Mouse (Mus musculus): ENCODE measurements around the gene Ppp1cc. TPM values are rescaled to one million over a fixed set of nuclear protein-coding genes. Genes with fewer than 3 reads are reported as not detected.
"Not testable (repeated sequence)": the region's sequence is repeated elsewhere in the genome, so short reads cannot be mapped to it uniquely, and the experiment has no call there.

The Ppp1cc gene
- total and polyA plus RNA-seq, 3 experiments, result 148 to 293 (median 269) TPM

DNA sequence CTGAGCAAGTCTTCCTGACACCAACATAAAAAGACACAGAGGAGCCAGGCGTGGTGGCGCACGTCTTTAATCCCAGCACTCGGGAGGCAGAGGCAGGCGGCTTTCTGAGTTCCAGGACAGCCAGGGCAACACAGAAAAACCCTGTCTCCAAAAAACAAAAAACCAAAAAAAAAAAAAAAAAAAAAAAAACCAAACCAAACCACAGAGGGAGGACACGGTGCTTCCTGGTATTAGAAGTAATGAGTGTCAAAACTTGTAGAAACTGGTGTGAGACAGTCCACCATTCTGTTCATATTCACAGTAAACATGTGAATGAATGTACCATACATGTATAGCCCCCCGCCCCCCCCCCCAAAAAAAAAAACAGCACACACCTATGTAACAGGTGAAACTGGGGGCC is 17.9 kb downstream of the Ppp1cc start:
- peaks cover 57% of the 10 kb centered on the region for H3K36me3 ChIP-seq (replicated peaks)
- DNase-seq (ENCODE audit: low spot score) (no peak), ATAC-seq (ENCODE audit: extremely low read depth, insufficient number of reproducible peaks, low FRiP score, poor library complexity, severe bottlenecking) (no peak)
- H3K4me1 ChIP-seq (ENCODE audit: insufficient read depth, low read depth, low read length), result peaks cover 16% of the 10 kb centered on the region
- H3K27me3 ChIP-seq (ENCODE audit: insufficient read depth, low read length), result no peaks in the 10 kb centered on the region
- TF ChIP-seq CTCF (IDR thresholded peaks at IDR 0.05; ENCODE audit: low read depth, low read length) (no peak), POLR2AphosphoS5 (IDR thresholded peaks at IDR 0.05; ENCODE audit: insufficient replicate concordance, low read depth, low read length) (no peak), GATA1 (IDR thresholded peaks at IDR 0.05; ENCODE audit: borderline replicate concordance, low read length) (no peak), TAL1 (conservative IDR thresholded peaks at IDR 0.05; ENCODE audit: low read depth, low read length) (no peak), GATA2 (IDR thresholded peaks at IDR 0.05; ENCODE audit: borderline replicate concordance, low read depth, low read length) (no peak)
- H3K4me3 ChIP-seq (ENCODE audit: low read depth, low read length), result no peak overlapping the region
- no peaks in the 10 kb centered on the region for H3K9me3 ChIP-seq (replicated peaks)

DNA sequence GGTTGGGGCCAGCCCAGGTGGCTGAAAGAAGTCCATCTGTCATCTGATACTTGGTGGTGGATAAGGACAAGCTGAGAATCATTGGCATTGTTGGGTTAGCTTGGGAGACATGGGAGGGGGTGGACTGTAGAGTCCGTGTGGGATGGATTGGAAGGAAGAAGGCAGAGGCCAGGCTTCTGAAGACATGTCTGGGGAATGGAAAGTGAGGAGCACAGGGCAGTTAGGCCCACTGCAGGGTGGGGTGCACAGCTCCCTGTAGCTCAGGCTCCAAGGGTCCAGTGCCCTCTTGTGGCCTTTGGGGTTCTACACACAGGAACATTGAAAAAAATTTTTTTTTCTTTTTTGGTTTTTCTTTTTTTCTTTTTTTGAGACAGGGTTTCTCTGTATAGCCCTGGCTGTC is 18.3 kb downstream of the Ppp1cc start:
- Histone ChIP-seq H3K27me3 (ENCODE audit: insufficient read depth, low read length) (no peaks in the 10 kb centered on the region), H3K36me3 (replicated peaks) (peaks cover 53% of the 10 kb centered on the region), H3K9me3 (replicated peaks) (no peaks in the 10 kb centered on the region), H3K4me1 (ENCODE audit: insufficient read depth, low read depth, low read length) (peaks cover 16% of the 10 kb centered on the region), H3K4me3 (ENCODE audit: low read depth, low read length) (no peak overlapping the region)
- peak; percentile 28; the same call in 1 of the 2 replicates for ATAC-seq (ENCODE audit: extremely low read depth, insufficient number of reproducible peaks, low FRiP score, poor library complexity, severe bottlenecking)
- peak; percentile 64 for DNase-seq (ENCODE audit: low spot score)
- TF ChIP-seq CTCF (IDR thresholded peaks at IDR 0.05; ENCODE audit: low read depth, low read length) (peak; percentile 35; the same call in 1 of the 2 replicates), GATA2 (IDR thresholded peaks at IDR 0.05; ENCODE audit: borderline replicate concordance, low read depth, low read length) (no peak)

DNA sequence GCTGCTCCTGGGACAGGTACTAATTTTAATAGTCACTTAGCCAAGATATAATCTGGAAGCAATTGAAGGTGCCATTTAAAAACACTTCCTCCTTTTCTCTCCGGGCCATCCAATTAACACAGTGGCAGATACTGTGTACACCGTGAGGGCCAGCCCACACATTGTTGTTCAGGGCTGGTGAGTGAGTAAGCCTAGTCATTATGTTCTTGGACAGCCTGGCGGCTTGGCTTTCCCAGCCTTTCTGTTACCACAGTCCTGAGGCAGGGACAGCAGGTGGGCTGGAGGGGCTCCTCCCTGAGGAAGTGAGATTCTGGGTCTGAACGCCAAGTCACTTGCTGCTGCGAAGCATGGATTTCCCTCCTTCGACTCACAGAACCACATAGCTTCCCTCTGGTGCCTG is 21.6 kb downstream of the Ppp1cc start:
- H3K36me3 ChIP-seq (replicated peaks), result peaks cover 27% of the 10 kb centered on the region
- no peak overlapping the region for H3K4me3 ChIP-seq (ENCODE audit: low read depth, low read length)
- H3K4me1 ChIP-seq (ENCODE audit: insufficient read depth, low read depth, low read length), result peaks cover 16% of the 10 kb centered on the region
- DNase-seq (ENCODE audit: low spot score) (no peak), ATAC-seq (ENCODE audit: extremely low read depth, insufficient number of reproducible peaks, low FRiP score, poor library complexity, severe bottlenecking) (no peak)
- TF ChIP-seq CTCF (IDR thresholded peaks at IDR 0.05; ENCODE audit: low read depth, low read length) (no peak), GATA2 (IDR thresholded peaks at IDR 0.05; ENCODE audit: borderline replicate concordance, low read depth, low read length) (no peak), GATA1 (IDR thresholded peaks at IDR 0.05; ENCODE audit: borderline replicate concordance, low read length) (no peak), POLR2AphosphoS5 (IDR thresholded peaks at IDR 0.05; ENCODE audit: insufficient replicate concordance, low read depth, low read length) (no peak)
- peaks cover 6% of the 10 kb centered on the region; the same call in 1 of the 2 replicates for H3K27me3 ChIP-seq (ENCODE audit: insufficient read depth, low read length)
- peaks cover 4% of the 10 kb centered on the region for H3K9me3 ChIP-seq (replicated peaks)

DNA sequence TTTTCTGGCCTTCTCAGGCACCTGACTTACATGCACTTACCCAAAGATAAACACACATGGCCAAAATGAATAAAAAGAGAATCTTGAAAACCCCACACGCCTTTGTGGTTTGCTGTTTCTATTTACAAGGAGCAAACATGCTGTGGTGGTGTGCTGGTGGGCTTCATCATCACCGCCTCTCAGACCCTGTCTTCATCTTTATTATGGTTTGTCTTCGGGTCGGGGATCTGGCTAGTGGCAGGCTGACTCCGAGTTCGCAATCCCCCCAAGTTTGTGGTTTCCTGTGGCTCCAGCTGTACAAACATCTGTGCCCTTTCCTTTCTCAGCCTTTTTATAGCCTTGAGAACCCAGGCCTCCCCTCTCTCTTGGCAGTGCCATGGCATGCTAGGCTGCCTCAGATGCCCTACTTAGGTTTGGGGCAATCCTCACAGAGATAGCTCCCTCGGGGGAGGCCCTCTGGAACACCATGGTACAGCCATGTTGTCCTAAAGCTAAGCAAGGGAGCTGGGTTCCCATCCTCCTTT is 26.3 kb downstream of the Ppp1cc start:
- H3K27me3 ChIP-seq (ENCODE audit: insufficient read depth, low read length), result peaks cover 25% of the 10 kb centered on the region
- H3K4me1 ChIP-seq (ENCODE audit: insufficient read depth, low read depth, low read length), result peaks cover 7% of the 10 kb centered on the region
- DNase-seq (ENCODE audit: low spot score) (no peak), ATAC-seq (ENCODE audit: extremely low read depth, insufficient number of reproducible peaks, low FRiP score, poor library complexity, severe bottlenecking) (no peak)
- no peak for TF ChIP-seq CTCF (IDR thresholded peaks at IDR 0.05; ENCODE audit: low read depth, low read length)
- no peak for TF ChIP-seq POLR2AphosphoS5 (IDR thresholded peaks at IDR 0.05; ENCODE audit: insufficient replicate concordance, low read depth, low read length)
- TF ChIP-seq GATA2 (IDR thresholded peaks at IDR 0.05; ENCODE audit: borderline replicate concordance, low read depth, low read length), result no peak
- no peak for TF ChIP-seq TAL1 (conservative IDR thresholded peaks at IDR 0.05; ENCODE audit: low read depth, low read length)
- no peak for TF ChIP-seq GATA1 (IDR thresholded peaks at IDR 0.05; ENCODE audit: borderline replicate concordance, low read length)
- H3K4me3 ChIP-seq (ENCODE audit: low read depth, low read length), result no peak overlapping the region
- H3K9me3 ChIP-seq (replicated peaks), result peaks cover 7% of the 10 kb centered on the region
- H3K36me3 ChIP-seq (replicated peaks), result no peaks in the 10 kb centered on the region

DNA sequence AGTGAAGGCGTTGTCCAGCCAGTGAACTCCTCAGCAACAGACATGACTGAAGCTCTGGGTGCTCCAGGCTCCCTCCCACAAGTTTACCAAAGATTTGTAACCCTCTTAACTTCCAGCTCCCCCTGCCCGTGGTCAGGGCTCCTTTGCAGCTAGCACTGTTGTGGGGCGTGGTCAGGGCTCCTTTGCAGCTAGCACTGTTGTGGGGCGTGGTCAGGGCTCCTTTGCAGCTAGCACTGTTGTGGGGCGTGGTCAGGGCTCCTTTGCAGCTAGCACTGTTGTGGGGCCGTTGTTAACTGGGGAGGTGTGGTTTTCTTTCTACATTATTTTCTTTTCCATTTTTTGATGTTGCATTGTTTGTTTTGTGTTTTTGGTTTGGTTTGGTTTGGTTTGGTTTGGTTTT is 26.8 kb downstream of the Ppp1cc start:
- H3K4me3 ChIP-seq (ENCODE audit: low read depth, low read length); H3K4me1 ChIP-seq (ENCODE audit: insufficient read depth, low read depth, low read length); ATAC-seq (ENCODE audit: extremely low read depth, insufficient number of reproducible peaks, low FRiP score, poor library complexity, severe bottlenecking); DNase-seq (ENCODE audit: low spot score); H3K36me3 ChIP-seq (replicated peaks); H3K9me3 ChIP-seq (replicated peaks): not testable (repeated sequence)
- peaks cover 26% of the 10 kb centered on the region for H3K27me3 ChIP-seq (ENCODE audit: insufficient read depth, low read length)

- H3K36me3 ChIP-seq (replicated peaks), result no peaks in the 10 kb centered on the region
- H3K9me3 ChIP-seq (replicated peaks), result peaks cover 7% of the 10 kb centered on the region
- peaks cover 28% of the 10 kb centered on the region for H3K27me3 ChIP-seq (ENCODE audit: insufficient read depth, low read length)
- DNase-seq (ENCODE audit: low spot score), result no peak
- no peak for TF ChIP-seq POLR2AphosphoS5 (IDR thresholded peaks at IDR 0.05; ENCODE audit: insufficient replicate concordance, low read depth, low read length)
- ATAC-seq (ENCODE audit: extremely low read depth, insufficient number of reproducible peaks, low FRiP score, poor library complexity, severe bottlenecking), result no peak
- H3K4me1 ChIP-seq (ENCODE audit: insufficient read depth, low read depth, low read length), result 0 out of 2 replicates have a peak, but pooled peaks cover 3% of the 10 kb centered on the region
- H3K4me3 ChIP-seq (ENCODE audit: low read depth, low read length), result no peak overlapping the region
Measured at GRCm38 (mm10) chr5:122189115-122189514, 31.0 kb downstream of the Ppp1cc start.

DNA sequence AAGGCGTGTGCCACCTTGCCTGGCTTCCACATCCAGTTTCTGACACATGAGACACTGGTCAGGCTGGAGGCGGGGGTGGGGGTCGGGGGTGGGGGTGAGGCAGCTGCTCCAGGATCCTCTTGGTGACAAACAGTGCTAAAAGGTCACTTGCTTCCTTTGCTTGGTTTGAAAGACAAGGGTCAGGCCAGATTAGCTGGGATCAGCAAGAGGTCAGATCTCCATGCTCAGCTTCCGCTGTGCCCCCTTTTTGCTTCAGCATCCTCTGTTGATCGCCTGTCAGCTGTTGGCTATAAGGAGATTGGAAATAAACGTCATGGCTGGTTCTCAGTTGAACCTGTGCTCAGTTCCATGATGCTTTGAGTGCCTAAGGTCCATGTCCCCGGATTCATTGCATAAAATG is 32.4 kb downstream of the Ppp1cc start:
- DNase-seq (ENCODE audit: low spot score) (no peak), ATAC-seq (ENCODE audit: extremely low read depth, insufficient number of reproducible peaks, low FRiP score, poor library complexity, severe bottlenecking) (no peak)
- H3K4me1 ChIP-seq (ENCODE audit: insufficient read depth, low read depth, low read length), result no peaks in the 10 kb centered on the region
- H3K27me3 ChIP-seq (ENCODE audit: insufficient read depth, low read length), result peaks cover 28% of the 10 kb centered on the region
- no peak overlapping the region for H3K4me3 ChIP-seq (ENCODE audit: low read depth, low read length)
- TF ChIP-seq POLR2AphosphoS5 (IDR thresholded peaks at IDR 0.05; ENCODE audit: insufficient replicate concordance, low read depth, low read length) (no peak), GATA1 (IDR thresholded peaks at IDR 0.05; ENCODE audit: borderline replicate concordance, low read length) (no peak), CTCF (IDR thresholded peaks at IDR 0.05; ENCODE audit: low read depth, low read length) (no peak), GATA2 (IDR thresholded peaks at IDR 0.05; ENCODE audit: borderline replicate concordance, low read depth, low read length) (no peak), TAL1 (conservative IDR thresholded peaks at IDR 0.05; ENCODE audit: low read depth, low read length) (no peak)
- no peaks in the 10 kb centered on the region for H3K36me3 ChIP-seq (replicated peaks)
- H3K9me3 ChIP-seq (replicated peaks), result no peaks in the 10 kb centered on the region
